Mouse (Mus musculus) forebrain, embryonic 16.5 days (tissue): ENCODE measurements at regions not wholly inside any gene's neighbourhood (a gene's known extent, or its start where the extent isn't known, plus 50 kb on each side); places are given as distances from the start of the nearest gene placed in this dataset.
A peak's percentile ranks its signal among the peaks of the same experiment; 100 is the strongest.

Source experiments
- ATAC-seq: fragments of 200-750 bp; cut with Nextera tagmentation; 2 replicates; pipeline ENCODE4 v1.8.0; 2017; ENCODE audit warnings: mild to moderate bottlenecking, moderate library complexity
- H3K27ac ChIP-seq: fragments of 300-500 bp; sonication (generic); 2 replicates; pipeline ENCODE4 v1.5.1; 2014; ENCODE audit warnings: low read length, control low read depth
- H3K27me3 ChIP-seq: fragments of 300-500 bp; sonication (generic); replicated peaks from 2 replicates; pipeline ENCODE4 v1.6.1; 2014; ENCODE audit warnings: low read length; ENCODE audit not compliant: control insufficient read depth, insufficient read depth
- H3K36me3 ChIP-seq: fragments of 300-500 bp; sonication (generic); 2 replicates; pipeline ENCODE4 v1.6.1; 2014; ENCODE audit not compliant: control insufficient read depth, insufficient read depth
- H3K4me1 ChIP-seq: fragments of 300-500 bp; sonication (generic); replicated peaks from 2 replicates; pipeline ENCODE4 v1.6.1; 2014; ENCODE audit warnings: low read length; ENCODE audit not compliant: control insufficient read depth, insufficient read depth
- H3K4me2 ChIP-seq: fragments of 300-500 bp; sonication (generic); 2 replicates; pipeline ENCODE4 v1.6.1; 2014; ENCODE audit warnings: mild to moderate bottlenecking, low read length, control low read depth
- H3K4me3 ChIP-seq: fragments of 300-500 bp; sonication (generic); replicated peaks from 2 replicates; pipeline ENCODE4 v1.5.1; 2014; ENCODE audit warnings: mild to moderate bottlenecking, low read length, control low read depth
- H3K9ac ChIP-seq: fragments of 300-500 bp; sonication (generic); replicated peaks from 2 replicates; pipeline ENCODE4 v1.6.1; 2014; ENCODE audit warnings: low read depth, low read length, control low read depth
- H3K9me3 ChIP-seq: fragments of 300-500 bp; sonication (generic); 2 replicates; pipeline ENCODE4 v1.6.1; 2016; ENCODE audit warnings: low read length; ENCODE audit not compliant: control insufficient read depth
- WGBS: fragments of 180-500 bp; shearing (Covaris S2); extraction: QIAGEN DNeasy Blood & Tissue Kit; methylation state at CpG from one replicate; pipeline ENCODE4 v1.1.7; 2014; 5-methylcytosine and 5-hydroxymethylcytosine counted together

GRCm38 (mm10) chr11:48097455-48097854 is 108.7 kb upstream of the Sgcd start:
- Histone ChIP-seq H3K27ac (no peak overlapping the region), H3K27me3 (no peaks in the 10 kb centered on the region), H3K4me2 (no peak overlapping the region), H3K9ac (no peak overlapping the region), H3K36me3 (no peaks in the 10 kb centered on the region), H3K9me3 (no peaks in the 10 kb centered on the region), H3K4me3 (no peak overlapping the region), H3K4me1 (no peaks in the 10 kb centered on the region)
- WGBS, result 95% methylated on average over 6 of the region's 6 CpGs
- ATAC-seq, result no peak

GRCm38 (mm10) chr11:48067072-48067471 is 78.3 kb upstream of the Sgcd start:
- H3K9ac ChIP-seq, result no peak overlapping the region
- H3K36me3 ChIP-seq, result no peaks in the 10 kb centered on the region
- ATAC-seq, result peak; percentile 85; the same call in 1 of the 2 replicates
- H3K4me1 ChIP-seq, result peaks cover 2% of the 10 kb centered on the region; the same call in 1 of the 2 replicates
- no peaks in the 10 kb centered on the region for H3K9me3 ChIP-seq
- no peaks in the 10 kb centered on the region for H3K27me3 ChIP-seq
- WGBS, result 24% methylated on average over 3 of the region's 3 CpGs
- H3K4me3 ChIP-seq, result no peak overlapping the region
- H3K4me2 ChIP-seq, result no peak overlapping the region
- no peak overlapping the region for H3K27ac ChIP-seq

GRCm38 (mm10) chr11:48063719-48064118 is 75.0 kb upstream of the Sgcd start:
- Histone ChIP-seq H3K9ac (no peak overlapping the region), H3K4me1 (peaks cover 2% of the 10 kb centered on the region; the same call in 1 of the 2 replicates), H3K4me2 (no peak overlapping the region), H3K36me3 (no peaks in the 10 kb centered on the region), H3K27ac (no peak overlapping the region), H3K4me3 (no peak overlapping the region), H3K9me3 (no peaks in the 10 kb centered on the region), H3K27me3 (no peaks in the 10 kb centered on the region)
- WGBS, result 67% methylated on average over 9 of the region's 9 CpGs
- 0 out of 2 replicates have a peak, but pooled peaks have one; percentile 12 for ATAC-seq

DNA sequence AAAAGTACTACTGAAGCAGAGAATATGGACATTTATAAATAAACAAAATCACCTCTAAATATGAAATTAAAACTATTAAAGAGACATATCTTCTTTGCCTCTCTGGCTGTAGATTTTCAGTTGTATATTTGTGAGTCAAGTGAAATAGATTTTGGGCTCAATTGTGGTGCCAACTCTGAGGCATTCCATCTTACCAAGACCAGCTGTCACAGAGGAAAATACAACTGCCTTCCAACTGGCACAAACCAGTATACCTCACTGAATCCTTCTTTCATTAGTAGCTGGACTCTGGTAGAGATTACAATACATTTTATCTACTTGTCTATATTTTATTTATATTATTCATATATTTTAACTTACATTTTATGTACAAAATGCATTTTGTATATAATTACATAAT is 72.7 kb upstream of the Sgcd start:
- ATAC-seq, result no peak
- no peak overlapping the region for H3K27ac ChIP-seq
- no peak overlapping the region for H3K9ac ChIP-seq
- no peaks in the 10 kb centered on the region for H3K27me3 ChIP-seq
- no peak overlapping the region for H3K4me3 ChIP-seq
- no peaks in the 10 kb centered on the region for H3K4me1 ChIP-seq
- H3K4me2 ChIP-seq, result no peak overlapping the region
- H3K9me3 ChIP-seq, result no peaks in the 10 kb centered on the region
- H3K36me3 ChIP-seq, result no peaks in the 10 kb centered on the region

- no peaks in the 10 kb centered on the region for H3K27me3 ChIP-seq
- WGBS, result 80% methylated on average over 3 of the region's 3 CpGs
Measured at GRCm38 (mm10) chr11:48051156-48051866, 62.5 kb upstream of the Sgcd start.

DNA sequence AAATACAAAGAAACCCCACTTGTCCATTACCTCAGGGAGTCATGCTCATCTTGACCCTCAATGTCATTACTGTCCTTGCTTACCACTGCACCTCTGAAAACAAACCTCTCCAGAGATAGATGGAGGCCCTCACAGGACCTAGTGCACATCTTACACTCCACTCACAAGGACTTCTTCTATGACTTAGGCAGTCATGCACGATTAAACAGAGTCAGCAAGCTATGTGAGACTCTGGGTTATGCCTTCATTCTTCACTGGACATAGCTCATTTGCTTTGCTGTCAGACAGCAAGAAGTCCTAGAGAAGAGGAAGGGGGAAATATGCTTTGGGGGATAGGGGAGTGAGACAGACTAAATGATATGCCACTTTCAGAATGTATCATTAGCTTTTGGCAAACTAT is 59.5 kb upstream of the Sgcd start:
- no peaks in the 10 kb centered on the region for H3K36me3 ChIP-seq
- no peak overlapping the region for H3K9ac ChIP-seq
- ATAC-seq, result no peak
- H3K4me1 ChIP-seq, result no peaks in the 10 kb centered on the region
- no peak overlapping the region for H3K4me2 ChIP-seq
- H3K4me3 ChIP-seq, result no peak overlapping the region
- no peak overlapping the region for H3K27ac ChIP-seq
- 94% methylated on average over 1 of the region's 1 CpGs for WGBS
- H3K9me3 ChIP-seq, result no peaks in the 10 kb centered on the region
- H3K27me3 ChIP-seq, result no peaks in the 10 kb centered on the region

More at GRCm38 (mm10) chr11:48051156-48051866, 62.5 kb upstream of the Sgcd start:
- Histone ChIP-seq H3K27ac (no peak overlapping the region), H3K4me1 (no peaks in the 10 kb centered on the region), H3K9me3 (no peaks in the 10 kb centered on the region), H3K36me3 (no peaks in the 10 kb centered on the region), H3K9ac (no peak overlapping the region), H3K4me3 (no peak overlapping the region), H3K4me2 (no peak overlapping the region)
- ATAC-seq, result no peak
